Mouse (Mus musculus) cerebellum, postnatal 10 days (tissue): ENCODE measurements at regions not wholly inside any gene's neighbourhood (a gene's known extent, or its start where the extent isn't known, plus 50 kb on each side); places are given as distances from the start of the nearest gene placed in this dataset.

Source experiments
- DNase-seq, 2 experiments: peaks; one replicate each; pipeline ENCODE4 v3.0.0; 2021; ENCODE audit warnings: mixed read lengths in 2 of 2

GRCm38 (mm10) chr14:24550763-24551471, 64.0 kb downstream of the Rps24 start:
- DNase-seq: peak; percentile 79 to 84

- no peak for DNase-seq
These were observed 64.5 kb downstream of the Rps24 start for GRCm38 (mm10) chr14:24551472-24551783.

GRCm38 (mm10) chr14:24564801-24565624, 78.1 kb downstream of the Rps24 start:
- peak; percentile 39 to 56 for DNase-seq

GRCm38 (mm10) chr14:24565718-24566322, 78.9 kb downstream of the Rps24 start:
- DNase-seq: peak; percentile 47 to 64

GRCm38 (mm10) chr14:24575111-24575510, 88.2 kb downstream of the Rps24 start:
- peak in 1 of 2 experiments; percentile 37 for DNase-seq

GRCm38 (mm10) chr14:24578535-24579111, 91.7 kb downstream of the Rps24 start:
- peak; percentile 97 to 98 for DNase-seq

- peak; percentile 52 to 62 for DNase-seq
These were observed 92.3 kb downstream of the Rps24 start for GRCm38 (mm10) chr14:24579153-24579795.

GRCm38 (mm10) chr14:24586133-24586908, 99.4 kb downstream of the Rps24 start:
- DNase-seq: peak; percentile 64 to 65

GRCm38 (mm10) chr14:24586982-24587672, 100.2 kb downstream of the Rps24 start:
- no peak for DNase-seq

- DNase-seq: peak; percentile 79
These were observed 101.1 kb downstream of the Rps24 start for GRCm38 (mm10) chr14:24588041-24588440.

GRCm38 (mm10) chr14:24606444-24607173, 119.7 kb downstream of the Rps24 start:
- no peak for DNase-seq

- peak; percentile 79 to 88 for DNase-seq
These were observed 121.4 kb downstream of the Rps24 start for GRCm38 (mm10) chr14:24608356-24608755.

- peak; percentile 90 to 93 for DNase-seq
These were observed 125.5 kb downstream of the Rps24 start for GRCm38 (mm10) chr14:24612254-24612995.

GRCm38 (mm10) chr14:24615776-24616175, 128.9 kb downstream of the Rps24 start:
- no peak for DNase-seq

- DNase-seq: peak; percentile 43 to 54
These were observed 129.6 kb downstream of the Rps24 start for GRCm38 (mm10) chr14:24616306-24617125.

- peak; percentile 67 to 68 for DNase-seq
These were observed 130.1 kb downstream of the Rps24 start for GRCm38 (mm10) chr14:24617126-24617375.

- DNase-seq: peak; percentile 65 to 67
These were observed 130.5 kb downstream of the Rps24 start for GRCm38 (mm10) chr14:24617393-24617861.

- DNase-seq: peak in 1 of 2 experiments; percentile 45
These were observed 131.5 kb downstream of the Rps24 start for GRCm38 (mm10) chr14:24618226-24619038.
